Mouse (Mus musculus) layer of hippocampus, postnatal 36 days (tissue): ENCODE results near the gene Dnaaf1. TPM values are rescaled to one million over a fixed set of nuclear protein-coding genes. Genes with fewer than 3 reads are reported as not detected.

Experiments
- total RNA-seq, 2 experiments: library from RNA; stranded (reverse); gene quantifications; 2 replicates each; pipeline ENCODE4 v1.2.3; 2021

Dnaaf1 gene
- total RNA-seq, 2 experiments from 2014 or later = 0.12 to 0.18 TPM

Other genes with a start within 250 kb of the Dnaaf1 start
- 100 to 1,000 TPM; 346 to 354 TPM for gene Hsbp1, start 230.7 kb upstream of the Dnaaf1 start, total RNA-seq
- 10 to 100 TPM; 26.5 to 28.6 TPM for gene Mlycd, start 180.4 kb upstream of the Dnaaf1 start, total RNA-seq
- under 1 TPM in 1 of 2 experiments, not detected in 1; 0.56 TPM for gene Osgin1, start 141.1 kb upstream of the Dnaaf1 start, total RNA-seq
- 100 to 1,000 TPM in 1 of 2 experiments, 10 to 100 TPM in 1; 94.4 to 116 TPM for gene Necab2, start 128.5 kb upstream of the Dnaaf1 start, total RNA-seq
- not detected for gene Slc38a8, start 73.5 kb upstream of the Dnaaf1 start, total RNA-seq
- 10 to 100 TPM; 70.3 to 74.6 TPM for gene Mbtps1, start 16.5 kb upstream of the Dnaaf1 start, total RNA-seq
- 10 to 100 TPM; 39.8 to 42.0 TPM for gene Hsdl1, start 52 bp upstream of the Dnaaf1 start, total RNA-seq
- gene Taf1c, start 30.0 kb downstream of the Dnaaf1 start, total RNA-seq = 10 to 100 TPM; 11.5 to 11.7 TPM
- gene Adad2, start 37.5 kb downstream of the Dnaaf1 start, total RNA-seq = under 1 TPM in 1 of 2 experiments, not detected in 1; 0.46 TPM
- 1 to 10 TPM; 3.6 to 3.7 TPM for gene Kcng4, start 60.4 kb downstream of the Dnaaf1 start, total RNA-seq
- gene Wfdc1, start 91.1 kb downstream of the Dnaaf1 start, total RNA-seq = 1 to 10 TPM; 7.8 to 9.2 TPM
- 1 to 10 TPM; 1.5 to 1.6 TPM for gene Atp2c2, start 124.8 kb downstream of the Dnaaf1 start, total RNA-seq
- 10 to 100 TPM; 15.7 to 18.7 TPM for gene Tldc1, start 203.2 kb downstream of the Dnaaf1 start, total RNA-seq